Mouse (Mus musculus) spleen, adult 12 weeks (tissue): Measurements from ENCODE around the gene Kcp.

Source experiments
- DNase-seq: peaks from one replicate; pipeline ENCODE4 v3.0.0; 2022; ENCODE audit warnings: low spot score

Gene Kcp

DNA sequence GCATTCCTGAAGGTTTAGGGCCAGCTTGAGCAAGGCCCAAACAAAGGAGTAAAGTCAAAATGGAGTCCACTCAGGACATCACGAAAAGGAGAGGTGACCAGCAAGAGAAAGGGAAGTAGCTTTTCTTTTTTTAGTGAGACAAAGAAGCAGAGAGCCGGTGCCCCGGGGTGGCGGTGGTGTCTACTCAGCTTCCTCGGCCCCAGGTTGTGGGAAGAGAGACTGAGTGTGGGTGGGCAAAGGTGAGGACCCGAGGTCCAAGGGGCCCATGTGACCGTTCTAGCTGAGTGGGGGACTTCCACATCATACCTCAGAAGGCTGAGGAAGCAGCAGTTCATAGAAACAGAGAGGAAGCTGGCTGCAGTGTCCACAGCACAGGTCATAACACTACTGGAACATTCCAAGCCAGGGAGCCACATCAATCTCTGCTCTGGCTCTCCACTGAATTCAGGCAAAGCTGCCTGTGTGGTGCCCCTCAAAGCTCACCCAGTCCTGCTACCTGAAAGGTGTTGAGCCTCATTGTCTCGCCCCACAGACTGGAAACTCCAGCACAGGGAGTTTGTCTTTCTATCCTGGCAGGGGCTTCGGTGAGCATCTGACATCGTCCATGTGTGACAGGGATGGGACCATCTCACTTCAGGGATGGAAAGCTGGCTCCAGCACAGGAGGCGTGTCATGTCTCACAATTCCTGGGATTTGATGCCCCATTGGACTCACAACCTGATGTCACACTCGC, 15.7 kb upstream of the Kcp start:
- DNase-seq = no peak

DNA sequence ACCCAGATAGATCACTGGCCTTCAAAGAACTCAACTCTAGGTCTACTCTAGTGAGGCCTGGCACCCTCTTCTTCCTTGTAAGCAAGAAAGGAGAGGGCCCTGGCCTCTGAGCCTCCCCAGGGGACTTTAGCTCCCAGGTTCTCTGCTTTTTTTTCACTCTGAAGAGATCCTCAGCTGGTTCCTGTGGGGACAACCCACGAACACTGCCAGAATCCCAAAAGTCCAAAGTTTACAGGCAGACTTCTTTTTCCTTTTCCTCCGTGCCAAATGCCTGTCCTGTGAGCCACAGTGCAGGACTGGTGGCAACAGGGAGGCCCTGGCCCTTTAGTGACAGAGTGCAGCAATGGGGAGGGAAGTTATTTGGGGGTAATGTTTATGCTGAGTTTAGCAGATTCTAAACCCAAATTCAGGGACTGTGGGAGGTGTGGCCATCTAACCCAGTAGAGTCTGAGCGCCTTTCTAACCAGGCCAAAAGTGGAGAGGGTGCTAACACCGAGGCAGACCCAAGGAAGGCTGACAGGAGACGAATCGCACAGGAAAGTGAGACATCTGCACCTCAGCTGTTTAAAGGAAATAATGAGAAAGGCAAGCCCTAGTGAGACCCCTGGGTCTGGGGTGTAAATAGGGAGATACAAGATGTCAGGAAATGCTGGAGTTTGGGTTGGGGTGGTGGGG, 15.0 kb upstream of the Kcp start:
- no peak for DNase-seq

DNA sequence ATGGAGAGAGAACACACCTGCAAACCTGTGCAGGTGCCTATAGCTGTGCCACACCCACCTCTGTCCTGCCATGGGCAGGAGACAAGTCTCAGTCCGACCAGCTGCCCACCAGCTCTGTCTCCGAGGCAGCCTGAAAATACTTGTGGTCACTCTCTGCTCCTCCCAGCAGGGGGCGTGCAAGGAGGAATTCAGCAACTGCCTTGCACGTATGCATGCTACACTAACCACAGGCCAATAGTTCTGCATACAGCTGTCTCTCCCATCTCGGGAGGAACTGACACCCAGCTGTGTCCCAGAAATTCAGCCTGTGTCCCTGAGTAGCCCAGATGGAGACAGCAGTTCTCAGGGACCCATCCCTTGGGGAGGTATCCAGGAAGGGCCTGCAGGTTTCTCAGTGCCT, 9.4 kb upstream of the Kcp start:
- peak; percentile 53 for DNase-seq

DNA sequence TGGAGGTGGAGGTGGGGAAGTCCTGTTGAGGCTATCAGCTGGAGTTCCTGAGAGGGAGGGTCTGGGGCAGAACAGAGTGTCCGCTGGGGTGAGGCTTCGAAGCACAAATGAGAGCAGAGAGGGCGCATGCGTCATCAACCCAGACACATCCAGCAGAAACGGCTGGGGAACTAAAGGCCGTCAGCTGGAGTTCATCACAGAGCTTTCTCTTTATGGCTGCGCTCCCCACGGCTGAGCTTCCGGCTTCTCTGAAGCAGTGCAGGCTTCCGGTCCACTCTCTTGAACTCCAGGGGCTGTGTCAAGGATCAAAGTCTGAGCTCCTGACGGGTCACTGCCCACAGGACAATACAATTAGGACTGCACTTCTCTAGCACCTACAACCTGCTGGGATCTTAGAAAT, 5.5 kb upstream of the Kcp start:
- DNase-seq = no peak

DNA sequence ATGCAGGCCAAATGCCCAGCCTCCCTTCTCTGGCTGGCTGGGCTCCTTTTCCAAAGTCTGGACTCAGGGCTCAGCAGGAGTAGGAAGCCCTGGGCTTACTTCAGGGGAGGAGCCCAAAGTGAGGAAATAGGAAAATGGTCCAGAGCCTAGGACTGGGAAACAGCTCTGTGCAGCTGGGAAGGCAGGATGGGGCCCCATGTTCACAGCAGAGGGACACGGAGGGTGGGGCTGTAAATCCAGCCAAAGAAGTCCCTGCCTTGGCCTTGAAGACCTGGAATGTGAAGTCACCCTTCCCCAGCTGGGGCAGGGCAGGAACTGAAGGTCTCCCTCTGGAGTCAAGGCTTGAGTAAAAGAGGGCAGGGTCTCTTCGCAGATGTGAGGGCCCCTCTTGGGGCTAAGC, 1.3 kb upstream of the Kcp start:
- no peak for DNase-seq

DNA sequence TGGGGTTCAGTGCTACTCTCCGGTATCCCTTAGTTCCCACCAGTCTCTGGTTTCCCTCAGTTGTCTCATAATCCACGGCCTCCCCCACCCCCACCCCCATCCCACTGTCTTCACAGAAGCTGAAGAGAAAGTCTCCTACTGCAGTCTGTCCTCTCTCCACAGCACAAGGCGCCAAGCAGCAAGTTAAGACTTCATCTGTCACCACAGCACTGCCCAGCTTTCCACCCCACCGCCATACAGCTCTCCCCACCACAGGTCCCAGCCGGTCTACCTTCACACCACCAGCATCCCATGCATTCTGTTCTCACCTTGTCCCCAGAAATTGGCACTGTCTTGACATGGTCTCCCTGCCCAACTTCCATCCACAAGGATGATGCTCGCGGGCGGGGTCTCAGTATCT, 918 bp downstream of the Kcp start:
- DNase-seq = no peak

DNA sequence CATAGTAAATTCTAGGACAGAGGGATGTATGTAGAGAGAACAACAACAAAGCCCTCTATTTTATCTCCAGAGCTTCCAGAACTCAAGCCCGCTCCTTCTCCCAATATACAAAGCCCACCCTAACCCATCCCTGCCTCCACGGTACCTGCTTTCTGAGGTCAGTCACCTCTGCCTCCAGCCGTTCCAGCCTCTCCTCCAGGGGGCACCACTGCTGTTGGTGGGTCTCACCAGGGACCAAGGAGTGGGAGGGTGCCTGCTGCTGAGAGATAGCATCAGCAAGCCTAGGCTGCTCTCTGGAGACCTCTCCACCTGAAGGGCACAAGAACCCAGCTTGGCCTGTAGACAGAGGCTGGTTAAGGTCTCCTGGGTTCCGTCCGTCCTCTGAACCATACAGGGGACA, 2.3 kb downstream of the Kcp start:
- no peak for DNase-seq

DNA sequence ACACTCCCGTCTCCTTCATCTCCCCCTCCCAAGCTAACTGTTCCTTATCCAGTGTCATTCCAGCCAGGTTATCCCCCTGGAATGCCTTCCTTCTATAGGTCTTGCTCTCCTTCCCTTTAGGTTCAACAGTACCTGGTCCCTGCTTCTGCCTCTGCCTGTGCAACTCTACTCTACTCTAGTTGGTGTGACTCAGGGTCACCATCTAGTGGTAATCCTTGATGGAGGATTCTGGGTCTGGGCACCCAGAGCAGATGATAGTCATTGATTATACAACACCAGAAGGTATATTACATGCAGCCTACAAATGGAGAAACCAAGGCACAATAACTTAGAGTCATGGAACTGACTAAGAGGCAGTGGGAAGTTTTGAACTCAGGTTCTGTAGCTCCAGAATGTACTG, 6.2 kb downstream of the Kcp start:
- DNase-seq = no peak

DNA sequence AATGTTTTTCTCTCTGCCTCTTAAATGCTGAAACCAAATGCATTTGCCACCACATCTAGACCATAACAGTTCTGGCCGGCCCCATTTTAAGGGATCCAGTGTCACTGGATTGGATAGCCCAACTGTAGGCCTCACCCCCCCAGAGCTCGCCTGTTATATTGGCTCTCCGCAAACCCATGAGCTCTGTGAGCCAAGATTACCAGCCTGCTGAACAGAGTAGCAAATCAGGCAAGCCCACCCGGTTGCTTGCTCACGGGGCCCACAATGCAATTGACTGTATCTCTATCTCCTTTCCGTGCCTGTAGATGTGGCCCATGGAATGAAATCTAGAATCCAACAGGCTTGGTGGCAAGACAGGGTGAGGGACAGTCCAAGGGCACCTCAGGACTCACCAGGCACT, 6.9 kb downstream of the Kcp start:
- DNase-seq = no peak

DNA sequence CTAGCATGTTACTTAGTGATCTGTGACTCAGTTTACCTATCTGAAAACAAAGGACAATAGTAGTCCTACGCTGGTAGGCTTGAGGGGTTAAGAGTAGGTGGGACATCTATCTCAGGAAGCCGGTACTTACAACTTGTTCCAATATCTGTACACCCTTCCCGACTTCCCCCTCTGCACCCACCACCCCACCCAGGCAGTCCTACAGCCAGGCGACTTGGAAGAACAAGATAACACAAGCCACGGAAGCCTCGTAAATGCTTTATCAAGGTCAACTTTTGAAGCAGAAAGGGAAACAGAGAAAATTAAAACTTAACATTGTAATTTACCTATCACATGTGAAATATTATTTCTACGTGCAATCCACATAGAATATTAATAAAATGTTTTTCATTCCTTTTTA, 7.6 kb downstream of the Kcp start:
- no peak for DNase-seq

DNA sequence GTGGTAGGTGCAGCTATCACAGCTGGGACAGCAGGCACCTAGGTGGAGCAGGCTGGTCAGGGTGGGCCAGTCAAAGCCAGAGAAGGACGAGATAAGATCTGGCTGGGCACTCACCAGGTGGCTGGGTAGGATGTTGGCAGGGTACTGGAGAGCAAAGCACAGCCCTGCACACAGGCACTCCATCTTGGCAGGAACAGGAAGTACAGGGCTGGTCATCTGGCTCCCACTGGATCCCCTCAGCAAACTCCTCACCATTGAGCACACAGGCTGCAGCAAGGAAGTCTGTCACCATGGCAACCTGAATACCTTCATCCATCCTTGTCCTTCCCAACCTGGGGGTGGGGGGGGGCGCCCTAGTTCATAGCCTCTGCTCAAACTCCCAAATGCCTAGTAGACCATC, 10.0 kb downstream of the Kcp start:
- DNase-seq = no peak

DNA sequence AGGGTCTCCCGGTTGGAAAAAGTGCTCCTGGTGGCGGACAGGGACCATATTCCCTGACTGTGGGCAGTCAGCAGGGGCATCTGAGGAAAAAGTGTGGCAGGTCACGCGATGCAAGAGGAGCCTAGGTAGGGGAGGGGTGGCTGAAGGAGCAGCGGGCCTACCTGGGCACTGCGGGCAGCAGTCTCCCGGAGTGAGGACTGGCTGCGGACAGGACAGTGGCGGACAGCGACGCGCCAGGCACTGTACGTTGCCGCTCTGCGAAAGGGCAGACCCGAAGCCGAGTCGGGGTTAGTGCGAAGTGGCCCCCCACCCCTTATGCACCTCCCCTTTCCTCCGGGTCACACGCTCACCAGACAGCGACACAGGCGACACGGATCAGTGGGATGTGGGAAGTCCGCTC, 11.5 kb downstream of the Kcp start:
- no peak for DNase-seq

DNA sequence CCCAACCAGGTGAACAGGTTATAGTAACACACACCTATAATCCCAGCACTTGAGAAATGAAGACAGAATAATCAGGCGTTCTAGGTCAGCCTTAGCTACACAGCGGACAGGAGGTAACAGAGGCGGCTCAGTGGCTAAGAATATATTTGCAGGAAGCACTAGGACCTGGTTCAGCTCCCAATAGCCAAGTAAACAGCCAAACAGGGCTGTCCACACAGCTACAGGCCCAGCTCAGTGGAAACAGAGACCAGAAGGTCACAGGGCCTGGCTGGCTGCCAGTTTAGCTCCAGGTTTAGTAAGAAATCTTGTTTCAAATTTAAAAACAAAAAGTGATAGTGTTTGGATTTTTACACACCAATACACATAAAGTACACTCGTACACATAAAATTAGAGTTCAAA, 13.7 kb downstream of the Kcp start:
- DNase-seq = no peak

DNA sequence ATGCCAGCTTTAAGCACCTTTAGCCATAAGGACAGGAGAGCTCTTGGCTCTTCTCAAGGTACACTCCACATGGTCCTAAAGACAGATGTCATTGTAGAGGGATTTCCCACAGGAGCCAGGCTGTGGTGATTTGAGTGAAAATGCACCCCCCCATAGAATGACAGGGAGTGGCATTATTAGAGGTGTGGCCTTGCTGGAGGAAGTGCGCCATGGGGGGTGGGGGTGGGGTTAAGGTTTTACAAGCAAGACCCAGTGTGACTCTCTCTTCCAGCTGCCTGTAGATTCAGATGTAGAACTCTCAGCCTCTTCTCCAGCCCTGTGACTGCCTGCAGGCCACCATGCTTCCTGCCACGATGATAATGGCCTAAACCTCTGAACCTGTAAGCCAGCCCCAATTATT, 21.8 kb downstream of the Kcp start:
- DNase-seq = no peak

DNA sequence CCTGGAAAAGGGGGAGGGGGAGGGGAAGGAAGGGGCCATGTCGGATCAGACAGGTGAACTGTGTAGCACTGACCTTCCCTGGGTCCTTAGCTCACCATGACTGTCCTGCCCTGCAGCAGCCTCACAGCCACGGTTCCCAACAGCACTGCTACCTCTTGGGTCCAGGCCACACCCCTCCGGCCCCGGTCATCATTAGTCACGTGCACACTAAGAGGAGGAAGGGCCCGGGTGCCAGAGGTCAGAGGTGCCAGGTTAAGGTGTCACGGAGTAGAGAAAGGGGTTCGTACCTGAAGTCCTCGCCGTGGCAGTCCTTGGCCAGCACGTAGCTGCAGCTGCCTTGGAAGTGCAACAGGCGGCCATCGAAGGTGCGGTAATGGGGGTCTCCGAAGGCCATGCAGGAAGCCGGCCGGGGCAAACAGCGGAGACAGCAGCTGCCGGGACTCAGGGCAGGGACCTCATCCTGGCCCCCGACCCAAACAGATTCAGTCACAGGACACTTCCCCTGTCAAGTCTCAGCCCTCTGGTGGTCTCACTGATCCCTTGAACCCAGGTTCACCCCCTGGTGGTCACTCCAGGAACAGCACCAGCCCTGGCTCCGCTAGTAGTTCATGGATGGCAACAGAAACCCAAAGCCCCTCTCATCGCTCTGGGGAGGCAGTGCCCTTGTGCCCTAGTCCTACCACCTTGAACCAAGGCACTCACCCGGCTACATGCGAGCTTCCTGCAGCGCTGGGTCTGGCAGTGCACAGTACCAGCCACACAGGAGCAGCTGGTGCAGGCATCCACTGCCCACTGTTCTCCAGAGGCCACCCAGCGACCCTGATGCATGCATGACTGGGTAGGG, 22.8 kb downstream of the Kcp start:
- peak; percentile 44 for DNase-seq

DNA sequence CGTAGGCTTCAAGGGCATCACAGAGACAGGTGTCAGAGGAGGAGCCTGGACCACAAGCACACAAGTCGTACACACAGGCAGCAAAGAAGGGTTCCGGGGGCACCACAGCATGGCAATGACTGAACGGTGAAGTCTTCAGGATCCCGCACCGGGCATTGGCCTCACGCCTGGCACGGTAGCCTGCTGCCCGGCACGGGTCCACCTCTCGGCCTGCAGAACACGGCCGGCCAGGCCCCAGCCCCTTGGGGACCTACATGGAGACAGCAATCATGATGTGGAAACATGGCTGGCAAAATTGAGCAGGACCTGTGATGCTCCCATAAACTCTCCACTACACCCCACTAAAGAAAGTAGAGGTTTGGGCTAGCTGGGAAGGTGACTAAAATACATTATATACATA, 25.1 kb downstream of the Kcp start:
- DNase-seq = no peak

DNA sequence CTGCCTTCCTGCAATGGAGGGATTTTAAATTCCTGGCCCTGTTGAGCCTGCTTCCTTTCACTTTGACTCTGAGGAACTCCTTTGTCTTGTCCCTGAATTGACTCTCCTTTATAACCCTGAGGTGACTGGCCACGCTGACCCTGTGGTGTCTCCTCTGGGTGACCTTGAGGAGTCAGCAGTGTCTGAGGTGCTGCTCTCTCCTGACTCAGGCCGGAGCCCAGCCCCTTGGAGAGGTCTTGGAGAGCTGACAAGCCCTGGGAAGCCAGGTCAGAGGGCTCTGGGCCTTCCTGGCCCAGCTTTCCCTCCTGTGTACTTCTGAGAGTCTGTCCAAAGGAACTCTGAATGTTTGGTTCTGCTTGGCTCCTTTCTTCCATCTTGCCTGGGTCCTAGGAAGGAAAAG, 33.0 kb downstream of the Kcp start:
- DNase-seq = no peak

DNA sequence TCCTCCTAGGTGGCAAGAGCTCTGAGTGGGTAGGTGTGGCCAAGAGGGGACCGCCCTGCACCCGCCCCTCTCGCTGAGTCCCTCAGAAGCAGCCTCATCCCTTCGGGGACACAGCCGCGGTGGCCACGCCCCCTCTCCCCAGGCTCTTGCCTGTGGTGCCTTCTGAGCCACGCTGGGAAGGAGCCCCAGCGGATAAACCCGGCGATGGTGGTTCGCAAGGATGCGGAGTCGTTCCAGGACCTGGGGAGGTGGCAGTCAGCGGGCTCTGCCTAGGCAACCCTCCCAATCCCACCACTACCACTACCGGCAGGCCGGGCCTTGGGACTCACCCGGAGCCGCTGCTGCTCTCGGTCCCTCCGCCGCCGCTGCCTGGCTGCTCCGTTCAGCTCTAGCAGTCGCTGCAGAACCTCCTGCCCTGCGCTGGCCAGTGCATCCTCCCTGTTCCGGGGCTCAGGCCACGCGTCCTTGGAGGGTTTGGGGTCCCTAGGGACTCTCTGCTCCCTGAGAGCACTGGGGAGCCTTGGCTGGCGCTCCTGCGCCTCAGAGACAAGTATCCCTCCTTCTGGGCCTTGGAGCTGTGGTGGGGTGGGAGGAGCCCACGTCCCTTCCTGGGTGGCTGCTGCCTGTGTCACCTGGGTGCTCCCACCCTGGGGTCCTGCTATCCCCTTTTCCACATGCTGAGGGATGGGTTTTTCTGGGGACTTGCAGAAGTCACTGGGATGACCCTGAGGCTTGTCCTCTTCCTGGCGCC, 33.6 kb downstream of the Kcp start:
- DNase-seq = peak; percentile 65

DNA sequence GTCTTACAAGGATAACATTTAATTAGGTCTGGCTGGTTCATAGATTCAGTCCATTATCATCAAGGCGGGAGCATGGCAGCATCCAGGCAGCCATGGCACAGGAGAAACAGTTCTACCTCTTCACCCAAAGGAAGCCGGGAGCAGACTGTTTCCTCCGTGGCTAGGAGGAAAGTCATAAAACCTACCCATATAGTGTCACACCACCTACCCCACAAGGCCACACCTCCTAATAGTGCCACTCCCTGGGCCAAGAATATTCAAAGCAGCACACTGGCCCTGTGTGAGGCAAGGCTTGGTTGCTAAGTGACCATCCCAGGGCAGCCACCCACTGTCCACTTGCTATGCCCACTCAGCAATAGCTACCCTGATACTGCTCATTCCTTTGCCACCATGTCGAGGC, 36.6 kb downstream of the Kcp start, which contains the start of gene Atp6v1fnb:
TSS of gene Atp6v1fnb (plus strand) at position 301 of the 400 bp plus-strand sequence.
- no peak for DNase-seq

DNA sequence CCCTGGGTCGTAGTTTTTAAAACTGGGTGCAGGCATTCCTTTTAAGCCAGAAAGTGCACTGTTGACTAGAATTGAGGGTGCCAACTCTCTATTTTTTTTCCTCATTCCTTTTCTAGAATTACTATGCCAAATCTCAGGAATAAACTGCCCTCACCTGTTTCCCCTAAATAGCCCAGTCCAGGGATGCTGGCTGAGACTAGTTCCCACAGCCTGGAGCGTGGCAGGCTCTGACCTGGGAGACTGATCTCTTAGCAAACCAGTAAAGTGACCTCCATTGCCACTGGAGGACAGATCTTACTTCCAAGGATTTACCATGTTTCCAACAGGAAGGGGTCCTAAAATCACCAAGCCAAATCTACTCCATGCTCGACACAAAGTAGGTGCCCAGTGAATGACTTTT, 38.9 kb downstream of the Kcp start:
- DNase-seq = no peak

DNA sequence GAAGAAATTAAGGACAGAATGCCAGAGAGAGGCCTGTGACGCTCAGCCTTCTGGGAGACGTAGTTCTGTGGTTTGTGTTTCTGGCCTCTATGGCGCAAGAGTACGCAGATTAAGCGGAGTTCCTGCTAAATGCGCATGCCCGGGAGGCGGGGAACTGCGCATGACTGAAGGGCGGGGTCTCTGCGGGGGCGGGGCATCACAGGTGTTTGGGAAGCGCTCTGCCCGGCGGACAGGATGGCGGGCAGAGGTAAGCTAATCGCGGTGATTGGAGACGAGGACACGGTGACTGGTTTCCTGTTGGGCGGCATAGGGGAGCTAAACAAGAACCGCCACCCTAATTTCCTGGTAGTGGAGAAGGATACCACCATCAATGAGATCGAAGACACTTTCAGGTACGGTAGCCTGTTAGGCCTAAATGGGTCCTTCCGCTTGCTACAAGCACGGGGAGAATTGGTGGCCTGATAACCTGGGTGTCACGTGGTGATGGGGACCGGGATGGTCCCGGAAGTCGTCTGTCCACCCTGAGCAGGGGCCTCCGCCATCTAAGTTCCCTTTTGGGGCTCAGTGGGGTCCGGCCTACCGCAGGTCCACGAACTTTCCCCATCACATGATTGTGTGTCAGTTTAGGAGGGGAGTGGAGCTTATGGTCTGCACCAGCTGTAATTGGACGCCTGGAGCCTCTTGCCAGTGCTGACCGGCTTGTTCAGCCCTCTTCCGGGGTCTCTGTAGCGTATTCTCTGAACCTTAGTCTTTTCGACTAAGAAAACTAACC, 40.0 kb downstream of the Kcp start, which contains the start of gene Atp6v1f:
TSS of gene Atp6v1f (plus strand) at position 136 of the 772 bp plus-strand sequence.
- peak; percentile 87 for DNase-seq
